Mouse (Mus musculus): ENCODE data around the gene Borcs7.

Gene Borcs7

GRCm38 (mm10) chr19:46714234-46714633 lies 24.5 kb downstream of the Borcs7 start:
- no peak for DNase-seq (ENCODE audit: low read depth, low spot score)

GRCm38 (mm10) chr19:46715016-46715415 lies 25.3 kb downstream of the Borcs7 start:
- DNase-seq (ENCODE audit: low read depth, low spot score): no peak

GRCm38 (mm10) chr19:46718150-46718549 lies 28.4 kb downstream of the Borcs7 start:
- no peak for DNase-seq (ENCODE audit: low read depth, low spot score)

- no peak for DNase-seq (ENCODE audit: low read depth, low spot score)
Observed at GRCm38 (mm10) chr19:46724411-46724810, 34.7 kb downstream of the Borcs7 start.

GRCm38 (mm10) chr19:46726142-46726541 lies 36.4 kb downstream of the Borcs7 start:
- DNase-seq (ENCODE audit: low read depth, low spot score): no peak

- DNase-seq (ENCODE audit: low read depth, low spot score): no peak
Observed at GRCm38 (mm10) chr19:46727140-46727736, 37.5 kb downstream of the Borcs7 start.

GRCm38 (mm10) chr19:46727945-46728540 lies 38.3 kb downstream of the Borcs7 start:
- DNase-seq (ENCODE audit: low read depth, low spot score): no peak

- DNase-seq (ENCODE audit: low read depth, low spot score): no peak
Observed at GRCm38 (mm10) chr19:46728909-46729308, 39.2 kb downstream of the Borcs7 start.

GRCm38 (mm10) chr19:46731351-46731750 lies 41.6 kb downstream of the Borcs7 start:
- no peak for DNase-seq (ENCODE audit: low read depth, low spot score)

- DNase-seq (ENCODE audit: low read depth, low spot score): peak; percentile 13
Observed at GRCm38 (mm10) chr19:46732673-46733072, 43.0 kb downstream of the Borcs7 start.

- no peak for DNase-seq (ENCODE audit: low read depth, low spot score)
Observed at GRCm38 (mm10) chr19:46733626-46734025, 43.9 kb downstream of the Borcs7 start.

- DNase-seq (ENCODE audit: low read depth, low spot score): no peak
Observed at GRCm38 (mm10) chr19:46735241-46735640, 45.5 kb downstream of the Borcs7 start.

- DNase-seq (ENCODE audit: low read depth, low spot score): no peak
Observed at GRCm38 (mm10) chr19:46737106-46737505, 47.4 kb downstream of the Borcs7 start.

GRCm38 (mm10) chr19:46740341-46741008 lies 50.8 kb downstream of the Borcs7 start:
- peak; percentile 81 for DNase-seq (ENCODE audit: low read depth, low spot score)

GRCm38 (mm10) chr19:46741574-46741973 lies 51.9 kb downstream of the Borcs7 start:
- DNase-seq (ENCODE audit: low read depth, low spot score): no peak

GRCm38 (mm10) chr19:46744681-46745080 lies 55.0 kb downstream of the Borcs7 start:
- no peak for DNase-seq (ENCODE audit: low read depth, low spot score)

- DNase-seq (ENCODE audit: low read depth, low spot score): no peak
Observed at GRCm38 (mm10) chr19:46747799-46748198, 58.1 kb downstream of the Borcs7 start.

- DNase-seq (ENCODE audit: low read depth, low spot score): no peak
Observed at GRCm38 (mm10) chr19:46752235-46752634, 62.5 kb downstream of the Borcs7 start.
